Mouse (Mus musculus): ENCODE measurements around the gene Zer1. TPM values are rescaled to one million over a fixed set of nuclear protein-coding genes. Genes with fewer than 3 reads are reported as not detected.

The Zer1 gene
- polyA plus RNA-seq, 1 experiment from 2014 or later: 2.6 TPM

DNA sequence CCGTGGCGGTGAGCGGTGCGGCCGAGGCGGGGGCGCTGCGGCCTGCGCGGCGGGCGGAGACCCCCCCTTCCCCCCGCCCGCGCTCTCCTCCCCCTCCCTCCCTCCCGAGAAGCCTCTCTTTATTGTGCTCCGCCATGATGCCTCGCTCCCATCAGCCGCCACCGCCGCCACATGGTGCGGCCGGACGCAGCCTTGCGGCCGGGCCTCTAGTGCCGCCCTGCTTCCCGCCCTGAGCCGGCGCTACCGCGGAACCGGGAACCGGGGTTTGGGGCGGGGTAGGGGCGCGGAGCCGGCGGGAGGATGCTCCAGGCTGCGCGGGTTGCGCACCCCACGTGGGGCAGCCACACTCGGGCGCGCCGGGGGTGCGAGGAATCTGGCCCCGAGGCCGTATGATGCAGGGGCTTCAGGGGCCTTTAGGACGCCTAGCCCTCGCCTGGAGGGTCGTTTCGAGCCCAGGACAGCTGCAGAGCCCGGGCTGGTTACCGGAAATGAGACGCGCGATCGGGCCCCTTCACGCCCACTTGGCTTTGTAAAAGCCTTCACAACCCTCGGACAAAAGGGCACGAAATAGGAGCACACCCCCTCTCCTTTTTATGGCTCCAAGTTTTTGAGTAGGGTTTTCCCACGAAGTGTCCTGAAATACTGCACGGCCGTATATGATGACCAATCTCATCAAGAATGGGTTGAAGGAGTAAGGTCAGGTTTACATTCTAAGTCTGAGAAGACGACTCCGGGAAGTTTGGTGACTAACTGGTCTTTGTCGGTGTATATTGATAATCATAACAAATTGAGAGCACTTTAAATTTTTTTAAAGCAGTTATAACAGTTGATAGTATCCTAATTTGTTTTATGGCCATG is 57.1 kb downstream of the Zer1 start:
- H3K4me1 ChIP-seq (replicated peaks; ENCODE audit: control insufficient read depth, insufficient read depth, low read length): peaks cover 17% of the 10 kb centered on the region
- H3K4me2 ChIP-seq (replicated peaks; ENCODE audit: low read depth): peak overlapping the region; percentile 94
- H3K9ac ChIP-seq (ENCODE audit: low read depth, low read length): peak overlapping the region; percentile 92
- peak; percentile 4 for ATAC-seq
- H3K36me3 ChIP-seq (ENCODE audit: control insufficient read depth, insufficient read depth): peaks cover 13% of the 10 kb centered on the region
- no peaks in the 10 kb centered on the region for H3K9me3 ChIP-seq (ENCODE audit: control insufficient read depth)
- H3K27ac ChIP-seq (ENCODE audit: low read depth, low read length): peak overlapping the region; percentile 95
- under 1% methylated on average over 53 of the region's 69 CpGs for WGBS
- no peaks in the 10 kb centered on the region for H3K27me3 ChIP-seq (replicated peaks; ENCODE audit: control insufficient read depth, insufficient read depth, low read length)
- no peak for TF ChIP-seq CTCF (IDR thresholded peaks at IDR 0.05; ENCODE audit: low read depth)
- peak overlapping the region; percentile 99 for H3K4me3 ChIP-seq (ENCODE audit: low read depth, low read length)

DNA sequence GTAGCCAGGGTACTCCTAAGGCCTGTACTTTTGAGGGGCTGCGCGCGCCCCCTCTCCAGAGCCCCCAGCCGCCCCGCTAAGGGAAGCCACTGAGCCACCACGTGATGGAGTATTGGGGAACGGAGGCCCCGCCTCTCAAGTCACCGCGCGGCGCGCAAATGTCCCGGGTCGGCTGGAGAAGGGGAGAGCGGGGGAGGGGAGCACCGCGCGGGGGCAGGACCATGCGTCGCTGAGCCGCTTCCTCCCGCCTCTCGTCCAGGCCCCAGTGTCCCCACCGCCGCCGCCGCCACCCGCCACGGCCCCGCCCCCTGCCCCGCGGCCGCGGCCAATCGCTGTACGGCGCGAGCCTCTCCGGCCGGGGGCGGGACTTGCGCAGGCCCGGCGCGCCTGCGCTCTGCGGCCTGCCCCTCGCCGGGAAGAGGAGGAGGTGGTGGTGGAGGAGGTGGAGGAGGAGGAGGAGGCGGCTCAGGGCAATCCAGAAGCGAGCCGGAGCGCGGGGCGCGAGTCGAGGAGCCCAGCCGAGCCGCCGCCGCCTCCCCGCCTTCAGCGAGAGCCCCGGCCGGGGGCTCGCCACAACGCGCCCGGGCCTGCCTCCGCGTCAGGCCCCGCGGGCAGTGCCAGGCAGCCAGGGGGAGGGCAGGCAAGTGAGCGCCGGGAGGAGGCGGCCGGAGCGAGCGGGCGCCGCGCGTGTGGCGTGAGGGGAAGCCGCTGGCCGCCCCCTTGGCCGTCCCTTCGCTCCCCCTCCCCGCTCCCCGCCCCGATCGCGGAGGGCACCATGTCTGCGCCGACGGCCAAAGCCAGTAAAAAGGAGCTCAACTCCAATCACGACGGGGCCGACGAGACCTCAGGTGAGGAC is 58.1 kb downstream of the Zer1 start:
- H3K9me3 ChIP-seq (ENCODE audit: control insufficient read depth): no peaks in the 10 kb centered on the region
- TF ChIP-seq CTCF (IDR thresholded peaks at IDR 0.05; ENCODE audit: low read depth): no peak
- H3K4me2 ChIP-seq (replicated peaks; ENCODE audit: low read depth): peak overlapping the region; percentile 94
- peaks cover 13% of the 10 kb centered on the region for H3K36me3 ChIP-seq (ENCODE audit: control insufficient read depth, insufficient read depth)
- peak overlapping the region; percentile 99 for H3K4me3 ChIP-seq (ENCODE audit: low read depth, low read length)
- peak overlapping the region; percentile 92 for H3K9ac ChIP-seq (ENCODE audit: low read depth, low read length)
- ATAC-seq: peak; percentile 92
- peak overlapping the region; percentile 95 for H3K27ac ChIP-seq (ENCODE audit: low read depth, low read length)
- no peaks in the 10 kb centered on the region for H3K27me3 ChIP-seq (replicated peaks; ENCODE audit: control insufficient read depth, insufficient read depth, low read length)
- WGBS: under 1% methylated on average over 76 of the region's 101 CpGs
- H3K4me1 ChIP-seq (replicated peaks; ENCODE audit: control insufficient read depth, insufficient read depth, low read length): peaks cover 17% of the 10 kb centered on the region

DNA sequence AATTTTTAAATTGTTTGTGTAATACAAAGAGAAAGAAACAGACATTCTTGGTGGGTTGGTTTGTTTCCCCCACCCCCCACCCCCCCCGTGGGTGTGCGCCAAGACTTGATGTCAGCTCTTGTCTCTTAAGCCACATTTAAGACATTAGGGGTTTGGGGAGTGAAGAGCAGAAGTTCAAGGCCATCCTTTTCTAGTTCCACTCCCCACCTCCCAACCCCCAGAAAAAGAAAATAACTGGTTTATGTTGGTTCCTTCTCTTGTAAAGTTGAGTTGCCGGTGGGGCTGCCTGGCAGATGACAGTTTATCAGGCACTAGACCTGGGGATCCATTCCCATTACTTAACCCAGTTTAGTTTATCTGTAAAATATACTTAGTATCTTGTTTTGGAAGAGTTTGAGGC is 60.1 kb downstream of the Zer1 start:
- WGBS: 28% methylated on average over 3 of the region's 3 CpGs
- Histone ChIP-seq H3K9ac (ENCODE audit: low read depth, low read length) (no peak overlapping the region), H3K4me3 (ENCODE audit: low read depth, low read length) (no peak overlapping the region), H3K4me1 (replicated peaks; ENCODE audit: control insufficient read depth, insufficient read depth, low read length) (peaks cover 17% of the 10 kb centered on the region), H3K4me2 (replicated peaks; ENCODE audit: low read depth) (peak overlapping the region; percentile 88), H3K27me3 (replicated peaks; ENCODE audit: control insufficient read depth, insufficient read depth, low read length) (no peaks in the 10 kb centered on the region), H3K36me3 (ENCODE audit: control insufficient read depth, insufficient read depth) (no peaks in the 10 kb centered on the region; the same call in 1 of the 2 replicates), H3K27ac (ENCODE audit: low read depth, low read length) (no peak overlapping the region), H3K9me3 (ENCODE audit: control insufficient read depth) (no peaks in the 10 kb centered on the region)
- no peak for TF ChIP-seq CTCF (IDR thresholded peaks at IDR 0.05; ENCODE audit: low read depth)
- ATAC-seq: no peak

DNA sequence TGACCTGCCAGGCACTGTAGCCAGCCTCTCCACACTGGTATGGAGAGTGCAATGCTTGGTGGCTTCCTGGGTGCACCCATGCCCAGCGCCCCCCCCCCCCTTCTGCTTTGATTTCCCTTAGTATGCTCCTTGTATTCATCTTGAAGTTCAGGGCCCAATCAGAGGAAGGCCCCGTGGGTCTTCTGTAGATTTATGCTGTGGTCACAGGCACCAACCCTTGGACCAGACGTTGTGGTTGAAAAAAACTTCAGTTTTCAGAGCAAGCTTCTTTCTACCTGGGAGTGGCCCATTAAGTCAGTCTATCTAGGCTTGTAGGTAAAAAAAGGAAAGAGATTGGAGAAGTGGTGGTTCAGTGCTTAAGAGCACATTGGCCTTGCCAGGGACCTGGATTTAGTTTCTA is 60.6 kb downstream of the Zer1 start:
- H3K9ac ChIP-seq (ENCODE audit: low read depth, low read length): peak overlapping the region; percentile 64; the same call in 1 of the 2 replicates
- H3K36me3 ChIP-seq (ENCODE audit: control insufficient read depth, insufficient read depth): no peaks in the 10 kb centered on the region
- H3K4me3 ChIP-seq (ENCODE audit: low read depth, low read length): peak overlapping the region; percentile 52
- WGBS: 11% methylated on average over 3 of the region's 3 CpGs
- TF ChIP-seq CTCF (IDR thresholded peaks at IDR 0.05; ENCODE audit: low read depth): no peak
- peaks cover 17% of the 10 kb centered on the region for H3K4me1 ChIP-seq (replicated peaks; ENCODE audit: control insufficient read depth, insufficient read depth, low read length)
- no peak for ATAC-seq
- no peaks in the 10 kb centered on the region for H3K27me3 ChIP-seq (replicated peaks; ENCODE audit: control insufficient read depth, insufficient read depth, low read length)
- no peaks in the 10 kb centered on the region for H3K9me3 ChIP-seq (ENCODE audit: control insufficient read depth)
- peak overlapping the region; percentile 90; the same call in 1 of the 2 replicates for H3K27ac ChIP-seq (ENCODE audit: low read depth, low read length)
- H3K4me2 ChIP-seq (replicated peaks; ENCODE audit: low read depth): peak overlapping the region; percentile 88

DNA sequence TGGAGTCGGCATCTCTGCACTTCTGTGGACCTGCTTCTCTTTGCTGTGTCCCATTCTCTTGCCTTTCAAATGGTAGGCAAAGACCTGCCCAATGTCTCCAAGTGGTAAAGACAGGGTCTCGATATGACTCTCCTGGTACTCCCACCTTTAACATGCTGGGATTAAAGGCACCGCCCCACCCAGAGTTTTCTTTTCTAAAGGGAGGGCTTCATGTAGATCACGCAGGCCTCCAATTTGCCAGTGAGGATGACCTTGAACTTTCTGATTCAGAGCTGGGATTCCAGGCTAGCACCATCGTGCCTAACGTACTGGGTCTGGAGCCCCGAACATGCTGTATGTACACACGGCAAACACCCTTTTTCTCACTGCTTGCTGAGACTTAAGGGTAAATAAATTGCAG is 61.1 kb downstream of the Zer1 start:
- Histone ChIP-seq H3K4me3 (ENCODE audit: low read depth, low read length) (peak overlapping the region; percentile 52), H3K9ac (ENCODE audit: low read depth, low read length) (peak overlapping the region; percentile 64), H3K27ac (ENCODE audit: low read depth, low read length) (peak overlapping the region; percentile 90), H3K36me3 (ENCODE audit: control insufficient read depth, insufficient read depth) (no peaks in the 10 kb centered on the region), H3K4me2 (replicated peaks; ENCODE audit: low read depth) (peak overlapping the region; percentile 88), H3K27me3 (replicated peaks; ENCODE audit: control insufficient read depth, insufficient read depth, low read length) (no peaks in the 10 kb centered on the region), H3K4me1 (replicated peaks; ENCODE audit: control insufficient read depth, insufficient read depth, low read length) (peaks cover 17% of the 10 kb centered on the region), H3K9me3 (ENCODE audit: control insufficient read depth) (no peaks in the 10 kb centered on the region)
- WGBS: 2% methylated on average over 8 of the region's 8 CpGs
- TF ChIP-seq CTCF (IDR thresholded peaks at IDR 0.05; ENCODE audit: low read depth): no peak
- no peak for ATAC-seq

Data from intestine, postnatal 0 days (tissue).